Mouse (Mus musculus) 3134 (cell line): ENCODE data around the gene Pknox1.
A peak's percentile ranks its signal among the peaks of the same experiment; 100 is the strongest.
"Not testable (repeated sequence)": the region's sequence is repeated elsewhere in the genome, so short reads cannot be mapped to it uniquely, and the experiment has no call there.

Source experiments
- DNase-seq: peaks from one replicate; pipeline ENCODE4 v3.0.0-alpha.2; 2011; ENCODE audit warnings: low spot score; ENCODE audit not compliant: insufficient read length; ENCODE audit errors: extremely low read depth

Pknox1 gene

GRCm38 (mm10) chr17:31564015-31564857 is at the start of gene Pknox1:
Gene Pknox1, plus strand, starts transcription at chr17:31564734.
- peak; percentile 97 for DNase-seq

DNA sequence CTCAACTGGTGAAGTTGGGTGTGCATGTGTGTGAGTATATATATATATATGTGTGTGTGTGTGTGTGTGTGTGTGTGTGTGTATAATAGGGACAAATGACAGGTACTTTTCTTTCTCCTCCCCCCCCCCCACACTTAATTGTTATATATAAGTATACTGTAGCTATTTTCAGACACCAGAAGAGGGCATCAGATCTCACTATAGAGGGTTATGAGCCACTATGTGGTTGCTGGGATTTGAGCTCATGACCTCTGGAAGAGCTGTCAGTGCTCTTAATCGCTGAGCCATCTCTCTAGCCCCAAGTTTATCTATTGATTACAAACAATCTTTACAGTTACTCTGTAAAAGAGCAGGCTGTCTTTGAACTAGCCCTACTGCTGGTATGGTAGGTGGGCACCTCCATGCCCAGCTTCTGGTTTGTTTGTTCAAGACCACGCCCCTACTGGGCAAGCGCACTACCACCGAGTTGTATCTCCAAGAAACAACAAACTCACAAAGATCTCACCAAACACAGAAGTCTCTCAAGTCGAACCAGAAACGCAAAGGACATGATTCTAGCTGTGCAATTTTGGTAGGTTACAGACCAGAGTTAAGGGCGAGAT is 45.1 kb upstream of the Pknox1 start:
- DNase-seq = no peak

DNA sequence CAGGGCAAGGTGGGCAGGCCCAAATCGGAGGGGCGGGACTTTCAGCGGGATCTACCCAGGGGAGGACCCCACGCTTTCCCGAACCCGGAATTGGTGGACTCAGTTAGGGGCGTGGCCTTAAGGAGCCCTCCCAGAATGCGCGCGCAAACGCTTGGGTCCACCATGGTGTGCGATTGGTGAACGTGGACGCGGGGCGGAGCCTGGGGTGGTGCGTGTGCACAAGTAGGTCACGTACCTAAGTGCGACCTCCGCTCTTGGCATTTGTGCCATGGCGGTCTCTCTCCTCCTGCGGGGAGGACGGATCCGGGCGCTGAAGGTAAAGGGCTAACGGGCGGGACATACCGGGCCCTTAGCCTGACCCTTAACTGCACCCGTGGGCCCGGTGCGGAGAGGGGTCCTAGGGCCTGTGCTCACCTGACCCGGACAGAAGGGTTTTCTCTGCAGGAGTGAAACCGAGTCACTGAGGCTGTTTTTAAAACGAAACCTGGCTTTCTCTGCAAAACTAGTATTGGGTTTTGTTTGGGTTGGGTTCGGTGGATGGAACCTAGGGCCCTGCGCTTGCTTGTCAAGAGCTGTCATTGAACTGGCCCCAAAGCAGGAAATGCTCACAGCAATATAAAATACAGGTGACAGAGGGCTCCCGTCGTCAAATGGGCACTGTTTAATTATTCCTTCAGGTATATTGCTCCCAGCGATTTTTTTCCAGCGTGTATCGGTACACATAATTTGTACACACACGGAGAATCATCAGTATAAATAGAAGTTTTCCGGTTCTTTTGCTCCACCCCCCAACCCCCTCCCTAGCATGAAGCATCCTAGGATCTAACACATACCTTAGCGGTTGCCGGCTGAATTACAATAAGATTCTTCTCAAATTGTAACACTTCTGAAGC is 44.3 kb upstream of the Pknox1 start, which contains the start of the genes Wdr4 and Ndufv3:
Wdr4 (minus strand) TSS at position 35 of the 893 bp plus-strand sequence.
Ndufv3 (plus strand) TSS at position 170 of the 893 bp plus-strand sequence.
- DNase-seq = peak; percentile 100

GRCm38 (mm10) chr17:31520895-31521294 is 43.6 kb upstream of the Pknox1 start:
- no peak for DNase-seq

GRCm38 (mm10) chr17:31521948-31522347 is 42.6 kb upstream of the Pknox1 start:
- DNase-seq = no peak

GRCm38 (mm10) chr17:31525114-31525513 is 39.4 kb upstream of the Pknox1 start:
- no peak for DNase-seq

DNA sequence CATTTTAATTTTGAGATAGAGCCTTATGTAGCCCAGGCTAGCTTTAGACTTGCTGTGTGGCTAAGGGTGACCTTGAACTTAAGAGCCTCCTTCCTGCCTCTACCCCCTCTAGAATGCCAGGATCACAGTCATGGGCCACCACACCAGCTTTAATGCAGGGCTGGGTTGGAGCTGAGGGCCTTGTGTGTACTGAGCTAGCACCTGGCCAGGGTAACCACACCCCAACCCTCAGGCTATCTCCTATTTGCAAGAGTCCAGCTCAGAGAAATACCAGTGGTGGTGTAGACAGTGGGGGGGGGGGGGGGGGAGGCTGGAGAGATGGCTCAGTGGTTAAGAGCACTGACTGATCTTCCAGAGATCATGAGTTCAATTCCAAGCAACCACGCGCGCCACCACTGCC is 38.7 kb upstream of the Pknox1 start:
- DNase-seq = no peak

DNA sequence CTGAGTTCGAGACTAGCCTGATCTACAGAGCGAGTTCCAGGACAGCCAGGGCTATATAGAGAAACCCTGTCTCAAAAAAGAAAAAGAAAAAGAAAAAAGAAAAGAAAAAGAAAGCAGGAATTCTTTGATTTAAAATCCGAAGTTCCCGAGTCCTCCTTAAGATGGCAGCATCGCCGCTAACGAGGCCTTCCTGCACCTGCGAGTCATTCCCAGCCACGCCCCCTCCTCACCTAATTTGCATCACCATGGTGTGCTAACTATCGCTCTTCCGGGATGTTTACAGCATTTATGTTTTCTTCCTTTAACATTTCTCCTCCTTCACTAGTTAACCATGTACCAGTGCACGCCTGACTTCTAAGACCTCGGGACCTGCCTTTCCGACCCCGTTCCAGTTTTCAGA is 35.2 kb upstream of the Pknox1 start:
- no peak for DNase-seq

- no peak for DNase-seq
Observed at GRCm38 (mm10) chr17:31531441-31532158, 32.9 kb upstream of the Pknox1 start.

GRCm38 (mm10) chr17:31532331-31532730 is 32.2 kb upstream of the Pknox1 start:
- DNase-seq = not testable (repeated sequence)

GRCm38 (mm10) chr17:31535358-31535757 is 29.2 kb upstream of the Pknox1 start:
- DNase-seq = no peak

DNA sequence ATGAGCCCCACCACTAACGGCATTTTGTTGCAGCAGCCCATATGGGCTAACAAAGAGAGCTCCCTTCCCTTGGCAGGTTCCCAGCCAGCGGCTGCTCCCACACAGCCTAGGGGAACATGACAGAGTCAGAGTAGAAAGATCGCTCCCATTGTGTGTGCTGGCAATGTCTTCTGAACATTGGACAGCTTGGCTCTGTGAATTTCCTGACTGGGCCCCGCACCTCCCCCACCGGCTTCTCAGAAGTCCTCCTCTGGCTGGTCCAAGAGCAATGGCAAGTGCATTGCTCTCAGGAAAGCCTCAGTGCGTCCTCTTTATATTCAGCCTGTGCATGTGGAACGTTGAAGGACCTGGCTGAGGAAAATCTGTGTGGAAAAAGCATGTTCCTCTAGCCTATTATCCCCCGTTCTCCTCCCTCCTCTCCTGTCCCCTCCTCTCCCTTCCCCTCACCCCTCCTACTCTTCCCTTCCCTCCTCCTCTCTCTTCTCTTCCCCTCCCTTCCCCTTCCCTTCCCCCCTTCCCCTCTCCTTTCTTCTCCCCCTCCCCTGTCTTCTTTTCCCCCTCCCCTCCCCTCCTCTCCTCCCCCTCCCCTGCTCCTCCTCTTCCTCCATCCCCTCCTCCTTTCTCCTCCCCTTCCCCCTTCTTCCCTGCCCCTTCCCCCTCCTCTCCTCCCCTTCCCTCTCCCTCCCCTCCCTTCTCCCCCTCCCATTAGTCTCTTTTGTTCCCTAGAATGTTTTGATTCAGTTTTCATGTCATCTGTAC is 28.5 kb upstream of the Pknox1 start:
- DNase-seq = no peak

DNA sequence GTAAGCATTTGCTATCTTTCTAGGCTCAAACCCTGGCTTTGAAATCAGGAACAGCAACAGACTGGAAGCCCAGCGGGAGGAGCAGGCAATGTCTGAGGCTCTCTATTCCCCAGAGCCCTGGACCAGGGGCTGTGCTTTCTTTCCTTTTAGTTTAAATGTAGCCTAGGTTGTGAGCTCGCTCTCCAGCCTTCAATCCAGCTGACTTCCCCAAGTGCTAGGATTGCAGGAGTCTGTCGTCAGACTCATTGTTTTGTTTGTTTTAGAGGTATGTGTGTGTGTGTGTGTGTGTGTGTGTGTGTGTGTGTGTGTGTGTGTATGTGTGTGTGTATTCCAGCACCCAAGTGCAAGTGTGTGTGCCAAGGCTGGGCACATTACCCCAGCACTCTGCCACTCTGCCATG is 24.4 kb upstream of the Pknox1 start:
- DNase-seq = no peak

- DNase-seq = no peak
Observed at GRCm38 (mm10) chr17:31540809-31541459, 23.6 kb upstream of the Pknox1 start.

DNA sequence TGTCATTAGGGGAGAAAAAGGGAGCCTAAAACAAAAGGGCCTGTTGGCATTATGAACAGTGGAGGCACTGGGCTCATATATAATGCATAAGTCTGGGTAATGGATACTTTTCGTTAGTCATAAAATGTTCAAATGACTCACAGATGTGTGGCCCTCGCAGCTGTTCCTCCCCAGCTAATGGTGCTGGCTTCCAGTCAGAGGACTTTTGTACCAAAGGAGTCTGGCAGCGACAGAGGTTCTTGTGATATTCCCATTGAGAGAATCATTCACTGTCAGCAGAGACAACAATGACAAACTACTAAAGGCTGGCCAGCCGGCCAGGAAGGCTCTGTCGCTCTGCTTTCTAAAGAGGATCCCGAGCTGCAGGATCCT is 23.1 kb upstream of the Pknox1 start:
- no peak for DNase-seq

DNA sequence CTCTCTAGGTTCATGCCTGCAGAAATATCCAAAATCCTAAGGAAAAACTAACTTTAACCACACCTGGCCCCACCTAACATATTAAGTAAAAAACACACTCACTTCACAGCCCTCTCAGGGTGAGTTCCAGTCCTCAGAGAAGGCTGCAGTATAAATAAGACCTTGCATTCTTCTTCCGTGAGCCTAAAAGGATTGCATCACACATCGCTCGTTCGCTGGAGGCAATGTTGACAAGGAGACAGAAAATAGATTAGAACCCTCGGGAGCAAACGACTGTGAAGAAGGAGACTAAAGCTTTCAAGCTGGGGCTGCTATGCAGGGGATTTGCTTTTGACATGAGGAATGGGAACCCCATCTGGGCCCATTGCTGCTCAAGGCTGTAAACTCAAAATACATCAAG is 21.0 kb upstream of the Pknox1 start:
- DNase-seq = no peak

DNA sequence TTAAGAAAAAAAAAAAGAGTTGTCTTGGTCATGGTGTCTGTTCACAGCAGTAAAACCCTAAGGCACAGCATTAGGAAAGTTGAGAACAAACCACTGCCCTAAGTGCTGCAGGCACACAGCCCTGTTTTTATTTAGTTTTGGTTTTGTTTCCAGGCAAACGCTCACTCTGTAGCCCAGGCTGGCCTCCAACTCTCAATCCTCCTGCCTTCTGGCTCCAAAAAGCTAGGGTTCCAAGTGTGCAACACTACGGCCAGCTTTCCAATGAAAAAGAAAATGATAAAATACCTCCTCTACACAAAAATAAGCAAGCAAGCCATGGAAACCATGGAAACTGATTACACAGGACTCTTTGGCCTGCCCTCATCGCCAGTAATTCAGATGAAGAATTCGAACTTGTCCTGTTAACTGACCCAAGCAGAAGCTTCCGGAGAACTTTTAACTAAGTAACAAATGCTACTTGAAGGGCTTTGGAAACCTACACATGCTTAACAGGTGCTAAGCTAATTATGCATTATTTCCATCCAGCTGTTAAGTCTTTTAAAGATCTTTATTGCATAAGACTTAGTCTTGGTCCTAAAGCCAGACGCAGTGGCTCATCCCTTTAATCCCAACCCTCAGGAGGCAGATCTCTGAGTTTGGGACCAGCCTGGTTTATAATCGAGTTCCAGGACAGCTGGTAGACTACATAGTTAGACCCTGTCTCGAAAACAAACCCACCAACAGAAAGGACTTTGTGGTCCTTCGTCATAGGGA is 17.9 kb upstream of the Pknox1 start:
- no peak for DNase-seq

- DNase-seq = no peak
Observed at GRCm38 (mm10) chr17:31547974-31548373, 16.6 kb upstream of the Pknox1 start.

- no peak for DNase-seq
Observed at GRCm38 (mm10) chr17:31549389-31549788, 15.1 kb upstream of the Pknox1 start.
